Mouse (Mus musculus) kidney, adult 8-10 months (tissue): Measurements from ENCODE around the gene Epb41l1.
"Not testable (repeated sequence)": the region's sequence is repeated elsewhere in the genome, so short reads cannot be mapped to it uniquely, and the experiment has no call there.

Experiments used
- DNase-seq, 2 experiments: peaks; one replicate each; pipeline ENCODE4 v3.0.0; 2022

Epb41l1 gene

DNA sequence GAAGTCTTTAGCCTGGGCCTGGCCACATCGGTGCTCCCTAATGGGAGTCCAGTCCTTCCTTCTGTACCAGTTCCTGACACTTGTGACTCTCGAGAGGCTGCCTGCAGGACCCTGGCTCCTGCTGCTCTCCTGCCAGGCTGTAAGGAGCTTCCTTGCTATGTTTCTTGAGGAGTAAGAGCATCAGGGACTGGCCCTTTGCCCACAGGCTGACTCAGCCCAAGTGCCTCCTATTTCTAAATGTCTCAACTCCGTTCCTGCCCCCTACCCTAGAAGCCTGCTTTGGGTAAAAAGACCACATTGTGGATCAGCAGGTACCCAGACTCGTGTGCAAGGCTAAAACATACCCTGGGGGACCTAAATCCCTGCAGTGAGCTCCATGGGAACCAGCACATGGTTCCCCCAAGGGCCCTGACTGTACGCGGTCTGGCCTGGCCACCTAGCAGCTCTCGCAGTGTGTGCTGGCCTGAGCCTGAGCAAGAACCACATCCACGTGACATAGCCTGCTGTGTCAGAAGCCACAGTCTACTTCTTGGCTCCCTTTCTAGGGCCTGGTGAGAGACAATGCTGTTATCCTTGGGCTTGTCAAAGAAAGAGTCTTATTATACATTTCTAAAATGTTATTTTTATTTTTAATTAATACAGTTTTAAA lies 67.6 kb downstream of the Epb41l1 start:
- DNase-seq: no peak

DNA sequence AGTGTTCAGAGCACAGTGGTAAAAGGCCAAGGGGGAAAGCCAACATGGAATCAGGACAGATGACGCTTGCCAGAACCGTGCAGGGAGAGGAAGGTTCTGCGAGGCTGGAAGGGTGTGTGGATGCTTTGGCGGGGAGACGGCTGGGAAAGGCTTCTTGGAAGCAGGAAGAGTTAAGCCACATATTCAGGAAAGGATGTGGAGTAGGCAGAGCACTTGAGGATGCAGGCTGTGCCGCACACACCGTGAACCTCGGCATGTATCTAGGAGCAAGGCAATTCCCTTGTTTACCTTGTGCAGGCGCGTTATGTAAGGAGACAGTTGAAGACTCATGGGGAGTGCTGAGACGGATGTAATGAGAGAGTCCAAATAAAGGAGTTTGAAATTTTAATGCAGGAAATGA lies 69.5 kb downstream of the Epb41l1 start:
- no peak for DNase-seq

DNA sequence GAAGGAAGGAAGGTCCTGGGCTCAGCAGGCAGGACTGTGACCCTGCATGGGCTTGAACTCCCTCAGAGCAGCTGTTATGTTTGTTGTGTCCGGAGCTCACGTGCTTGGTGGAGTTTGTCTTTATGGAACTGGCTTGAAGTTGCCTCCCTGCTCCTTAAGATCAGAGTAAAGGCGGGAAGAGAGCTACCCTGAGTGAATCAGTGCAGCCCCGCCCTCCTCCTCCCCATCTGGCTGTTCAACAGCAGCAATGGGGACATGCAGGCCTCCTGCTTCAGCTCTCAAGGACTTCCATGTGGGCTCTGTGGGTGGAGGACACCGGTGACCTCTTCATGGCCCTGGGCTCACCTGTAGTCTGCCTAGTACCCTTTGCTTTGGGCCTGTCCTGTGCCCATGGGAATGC lies 71.1 kb downstream of the Epb41l1 start:
- DNase-seq: no peak

GRCm38 (mm10) chr2:156493766-156494165 lies 73.1 kb downstream of the Epb41l1 start:
- DNase-seq: no peak

- no peak for DNase-seq
Observed at GRCm38 (mm10) chr2:156494465-156494864, 73.8 kb downstream of the Epb41l1 start.

GRCm38 (mm10) chr2:156494875-156495274 lies 74.2 kb downstream of the Epb41l1 start:
- DNase-seq: no peak

GRCm38 (mm10) chr2:156496816-156497566 lies 76.3 kb downstream of the Epb41l1 start:
- DNase-seq: peak in 1 of 2 experiments; percentile 23

GRCm38 (mm10) chr2:156497915-156498314 lies 77.2 kb downstream of the Epb41l1 start:
- DNase-seq: peak in 1 of 2 experiments; percentile 68

DNA sequence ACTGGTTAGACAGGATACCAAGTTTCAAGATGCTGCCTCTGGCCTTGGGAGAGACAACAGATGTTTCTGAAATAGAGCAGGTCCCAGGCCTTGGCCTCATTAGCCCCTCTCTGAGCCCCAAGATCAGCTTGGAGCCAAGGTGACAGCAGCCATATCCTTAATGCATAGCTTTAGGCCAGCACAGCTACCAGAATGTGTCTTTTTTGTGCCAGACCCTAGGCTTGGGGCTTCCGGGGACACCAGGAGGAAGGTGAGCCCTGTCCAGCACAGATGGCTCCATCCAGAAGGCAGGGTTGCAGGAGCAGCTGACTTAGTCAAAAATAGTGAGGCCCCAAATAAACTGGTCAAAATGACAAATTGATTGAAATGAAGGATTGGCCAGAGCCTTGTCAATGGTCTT lies 80.3 kb downstream of the Epb41l1 start:
- no peak for DNase-seq

DNA sequence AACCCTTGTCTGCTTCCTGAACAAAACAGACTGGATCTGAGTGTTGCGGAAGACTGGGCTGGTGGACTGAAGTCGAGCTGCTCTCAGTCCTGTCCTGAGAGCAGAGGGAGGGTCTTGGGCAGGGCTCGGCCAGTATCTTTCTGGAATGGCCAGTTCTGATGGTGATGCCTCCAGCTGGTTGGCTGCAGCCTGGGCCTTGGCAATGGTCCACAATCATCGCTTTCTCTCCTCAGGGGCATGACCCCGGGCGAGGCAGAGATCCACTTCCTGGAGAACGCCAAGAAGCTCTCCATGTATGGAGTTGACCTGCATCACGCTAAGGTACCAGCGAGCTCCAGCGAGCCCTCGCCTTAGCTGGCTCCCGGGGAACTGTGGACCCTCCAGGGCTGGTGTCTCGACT lies 84.8 kb downstream of the Epb41l1 start:
- no peak for DNase-seq

- no peak for DNase-seq
Observed at GRCm38 (mm10) chr2:156512028-156512427, 91.3 kb downstream of the Epb41l1 start.

DNA sequence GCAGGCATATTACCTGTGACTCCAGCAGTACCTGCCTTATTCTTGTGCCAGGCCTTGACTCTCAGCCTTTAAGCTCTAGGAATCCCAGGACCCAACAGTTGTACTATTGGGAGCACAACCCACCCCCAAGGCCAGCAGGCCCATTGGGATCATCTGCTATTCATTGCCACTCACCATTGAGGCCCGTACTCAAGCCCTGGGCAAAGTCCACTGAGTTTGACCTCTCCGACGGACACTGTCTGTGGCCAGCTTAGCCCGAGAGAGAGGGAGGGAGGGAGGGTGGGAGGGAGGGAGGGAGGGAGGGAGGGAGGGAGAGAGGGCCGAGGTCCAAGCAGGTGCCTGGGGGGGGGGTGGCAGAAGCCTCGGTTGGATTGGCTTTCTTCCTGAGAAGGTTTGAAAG lies 91.9 kb downstream of the Epb41l1 start:
- peak; percentile 73 to 75 for DNase-seq

GRCm38 (mm10) chr2:156515102-156515501 lies 94.4 kb downstream of the Epb41l1 start:
- no peak for DNase-seq

- DNase-seq: peak; percentile 57 to 82
Observed at GRCm38 (mm10) chr2:156515565-156516185, 95.0 kb downstream of the Epb41l1 start.

DNA sequence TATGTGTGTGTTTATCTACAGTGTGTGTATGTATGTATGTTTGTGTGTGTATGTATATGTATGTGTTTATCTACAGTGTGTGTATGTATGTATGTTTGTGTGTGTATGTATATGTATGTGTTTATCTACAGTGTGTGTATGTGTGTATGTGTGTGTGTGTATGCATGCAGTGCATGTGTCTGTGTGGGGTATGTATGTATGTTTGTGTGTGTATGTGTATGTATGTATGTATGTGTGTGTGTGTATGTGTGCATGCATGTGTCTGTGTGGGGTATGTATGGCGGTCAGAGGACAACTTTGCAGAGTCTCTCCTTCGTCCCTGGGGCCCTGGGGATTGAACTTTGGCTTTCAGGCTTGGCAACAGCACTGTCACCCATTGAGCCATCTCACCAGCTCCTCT lies 96.0 kb downstream of the Epb41l1 start:
- DNase-seq: not testable (repeated sequence)

GRCm38 (mm10) chr2:156518306-156518705 lies 97.6 kb downstream of the Epb41l1 start:
- no peak for DNase-seq

GRCm38 (mm10) chr2:156519584-156519983 lies 98.9 kb downstream of the Epb41l1 start:
- DNase-seq: no peak

GRCm38 (mm10) chr2:156522994-156523393 lies 102.3 kb downstream of the Epb41l1 start:
- no peak for DNase-seq

DNA sequence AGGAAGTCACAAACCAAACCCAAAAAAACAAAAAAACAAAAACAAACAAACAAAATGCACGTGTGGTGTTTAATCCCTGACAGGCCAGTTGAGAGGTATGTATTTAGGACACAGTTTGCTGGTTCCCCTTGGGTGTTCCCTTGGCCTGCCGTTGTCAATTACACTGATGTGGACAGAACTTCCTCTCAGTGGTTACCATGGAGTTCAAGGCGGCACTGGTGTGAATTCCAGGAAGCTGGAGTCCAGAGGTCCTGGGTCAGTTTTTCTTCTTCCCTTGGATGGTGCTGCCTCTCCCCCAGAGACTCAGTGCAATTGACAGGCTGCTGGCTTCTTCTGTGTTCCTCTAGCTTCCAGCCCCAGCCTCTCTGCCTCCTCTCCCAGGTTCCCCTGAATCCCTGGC lies 103.4 kb downstream of the Epb41l1 start:
- DNase-seq: no peak

DNA sequence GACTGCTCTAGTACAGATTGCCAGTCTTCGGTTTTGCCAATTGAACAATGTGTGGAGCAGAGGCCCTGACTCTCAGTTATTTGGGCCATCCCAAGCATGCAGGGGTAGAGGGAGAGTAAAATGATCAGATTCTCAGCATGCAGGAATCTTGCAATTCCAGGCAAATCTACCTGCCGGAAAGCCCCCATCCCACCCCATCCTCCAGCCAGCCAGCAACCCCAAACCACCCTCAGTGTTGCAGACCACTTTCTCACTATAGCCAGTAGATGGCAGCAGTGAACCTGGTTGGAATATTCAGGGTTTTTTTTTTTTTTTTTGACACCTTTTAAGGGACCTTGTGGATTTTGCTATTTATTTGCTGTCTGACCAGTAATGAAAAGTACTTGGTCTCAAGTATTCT lies 109.0 kb downstream of the Epb41l1 start:
- DNase-seq: no peak

DNA sequence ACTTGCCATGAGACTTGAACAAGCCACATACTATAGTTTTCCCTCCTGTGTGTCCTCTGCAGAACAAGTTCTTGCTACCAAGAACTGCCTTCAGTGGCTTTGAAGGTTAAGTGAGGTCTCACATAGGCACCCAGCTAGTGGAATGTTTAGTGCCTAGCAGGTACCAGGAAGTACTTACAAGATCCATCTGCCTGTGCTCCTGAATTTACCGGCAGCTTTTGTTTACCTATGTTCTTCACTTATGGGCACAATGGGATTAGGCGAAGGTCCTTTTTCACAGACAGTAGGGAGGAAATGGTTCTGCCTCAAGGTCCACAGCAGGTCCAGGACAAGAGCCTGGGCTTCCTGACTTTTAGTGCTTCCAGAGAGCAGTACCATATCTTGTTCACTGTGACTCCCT lies 112.5 kb downstream of the Epb41l1 start:
- no peak for DNase-seq

- DNase-seq: no peak
Observed at GRCm38 (mm10) chr2:156538817-156539555, 118.3 kb downstream of the Epb41l1 start.

- no peak for DNase-seq
Observed at GRCm38 (mm10) chr2:156540991-156541390, 120.3 kb downstream of the Epb41l1 start.
